In the genomic region with DNA sequence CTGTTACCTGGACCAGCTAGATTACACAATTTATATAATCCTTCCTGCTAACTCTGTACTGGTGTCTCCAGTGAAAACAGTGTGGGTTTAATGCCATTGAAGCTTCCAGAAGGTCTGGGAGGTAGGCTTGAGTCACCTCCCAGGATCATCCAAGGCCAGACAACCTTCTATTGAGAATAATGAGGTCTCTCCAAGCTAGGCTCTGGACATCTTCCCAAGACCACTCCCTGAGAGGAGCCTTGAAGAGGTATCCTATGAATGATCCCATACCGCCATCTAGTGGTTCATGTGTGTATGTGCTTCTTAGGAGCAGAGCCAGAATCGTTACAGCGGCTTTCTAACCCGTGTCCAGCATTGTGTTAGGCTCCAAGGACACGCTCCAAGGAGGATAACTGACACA, we compare ENCODE assay signal across 8 mouse cellular contexts. TPM values are rescaled to one million over a fixed set of nuclear protein-coding genes. Genes with fewer than 3 reads are reported as not detected.
DNase-seq lines count a peak whose midpoint lies in the region; ATAC-seq lines count a peak whose summit lies in the region.

No protein-coding gene starts in this region.

- no peak overlapping the region for H3K27ac ChIP-seq in hindbrain, embryonic 14.5 days

- peak; percentile 79; the same call in 1 of the 2 replicates for ATAC-seq in hindbrain, embryonic 14.5 days (ENCODE audit: low FRiP score)

- no peaks in the 10 kb centered on the region for H3K4me1 ChIP-seq in hindbrain, embryonic 14.5 days (replicated peaks; ENCODE audit: control insufficient read depth, insufficient read depth, low read length)

- no peak overlapping the region for H3K4me2 ChIP-seq in hindbrain, embryonic 14.5 days (replicated peaks)

- DNase-seq in R1 (ENCODE audit: low read depth, low spot score), result peak; percentile 91
- DNase-seq in cerebellum, adult 9-10 months, result peak; percentile 92
- peak; percentile 40 to 55 for DNase-seq in frontal cortex, postnatal 14 days (ENCODE audit: low spot score in 2 of 2)
- peak; percentile 92 for DNase-seq in hindbrain, embryonic 14.5 days (ENCODE audit: low spot score)
- DNase-seq in layer of hippocampus, postnatal 14 days (ENCODE audit: low spot score in 2 of 2), result peak; percentile 64 to 87
- peak; percentile 87 for DNase-seq in lung, postnatal 10 days
- DNase-seq in ovary, postnatal 36 days (ENCODE audit: low spot score), result peak; percentile 30
- peak; percentile 51 to 62 for DNase-seq in urinary bladder, postnatal 4 days (ENCODE audit: low spot score in 2 of 2)

- H3K9me3 ChIP-seq in hindbrain, embryonic 14.5 days (ENCODE audit: control insufficient read depth, low read length), result no peaks in the 10 kb centered on the region

- no peak overlapping the region for H3K4me3 ChIP-seq in hindbrain, embryonic 14.5 days (replicated peaks; ENCODE audit: low read length)

- H3K27me3 ChIP-seq in hindbrain, embryonic 14.5 days (ENCODE audit: control insufficient read depth, insufficient read depth, low read length), result no peaks in the 10 kb centered on the region

- no peak overlapping the region for H3K9ac ChIP-seq in hindbrain, embryonic 14.5 days

- 3% methylated on average over 5 of the region's 5 CpGs for WGBS in hindbrain, embryonic 14.5 days

- no peaks in the 10 kb centered on the region for H3K36me3 ChIP-seq in hindbrain, embryonic 14.5 days (replicated peaks; ENCODE audit: control insufficient read depth, insufficient read depth)

RNA-seq across cellular contexts. Expression of a gene that starts 6.1 kb away (rescaled TPM):
- 29.5 and 33.8 TPM in 2 replicates for polyA plus RNA-seq in hindbrain, embryonic 14.5 days (2014; fragmentation: Nextera tagmentation; extraction: Ambion mirVana)
- total RNA-seq in layer of hippocampus, postnatal 14 days (2021), result 10 to 100 TPM; 52.2 to 54.2 TPM

RNA-seq across cellular contexts. Expression of a gene that starts 14.6 kb away (rescaled TPM):
- polyA plus RNA-seq in hindbrain, embryonic 14.5 days (2014; fragmentation: Nextera tagmentation; extraction: Ambion mirVana), result 15.0 and 17.6 TPM in 2 replicates
- 1 to 10 TPM; 4.0 to 5.0 TPM for total RNA-seq in layer of hippocampus, postnatal 14 days (2021)

RNA-seq across cellular contexts. Expression of a gene that starts 35.6 kb away (rescaled TPM):
- 0.16 and 0.46 TPM in 2 replicates for polyA plus RNA-seq in hindbrain, embryonic 14.5 days (2014; fragmentation: Nextera tagmentation; extraction: Ambion mirVana)
- total RNA-seq in layer of hippocampus, postnatal 14 days (2021), result not detected

RNA-seq across cellular contexts. Expression of a gene that starts 35.7 kb away (rescaled TPM):
- polyA plus RNA-seq in hindbrain, embryonic 14.5 days (2014; fragmentation: Nextera tagmentation; extraction: Ambion mirVana), result 0.55 and 0.78 TPM in 2 replicates
- total RNA-seq in layer of hippocampus, postnatal 14 days (2021), result under 1 TPM in 1 of 2 experiments, not detected in 1; 0.72 TPM

RNA-seq across cellular contexts. Expression of a gene that starts 58.1 kb away (rescaled TPM):
- 1,580 and 1,755 TPM in 2 replicates for polyA plus RNA-seq in hindbrain, embryonic 14.5 days (2014; fragmentation: Nextera tagmentation; extraction: Ambion mirVana)
- total RNA-seq in layer of hippocampus, postnatal 14 days (2021), result 100 to 1,000 TPM; 372 to 379 TPM

Comparison
In these comparisons a context has a peak if more than half of its experiments do, and no peak if none do; other contexts are left out.
1. DNase-seq: peak in every context shown above with its lines; median percentile 92 in cerebellum, adult 9-10 months; 92 in hindbrain, embryonic 14.5 days; 91 in R1; 87 in lung, postnatal 10 days; 76 in layer of hippocampus, postnatal 14 days; 56 in urinary bladder, postnatal 4 days; 48 in frontal cortex, postnatal 14 days; 30 in ovary, postnatal 36 days.